Mouse (Mus musculus) kidney, embryonic 16.5 days (tissue): ENCODE measurements around the gene Col24a1. TPM values are rescaled to one million over a fixed set of nuclear protein-coding genes. Genes with fewer than 3 reads are reported as not detected.

Experiments
- ATAC-seq: fragments of 200-750 bp; cut with Nextera tagmentation; 2 replicates; pipeline ENCODE4 v1.8.0; 2017; ENCODE audit warnings: moderate TSS enrichment; ENCODE audit not compliant: low FRiP score, low TSS enrichment
- H3K27ac ChIP-seq: fragments of 300-500 bp; sonication (generic); 2 replicates; pipeline ENCODE4 v1.5.1; 2014; ENCODE audit warnings: low read length
- H3K27me3 ChIP-seq: fragments of 300-500 bp; sonication (generic); 2 replicates; pipeline ENCODE4 v1.6.1; 2014; ENCODE audit warnings: low read length, control low read depth, mixed read lengths; ENCODE audit not compliant: insufficient read depth
- H3K36me3 ChIP-seq: fragments of 300-500 bp; sonication (generic); 2 replicates; pipeline ENCODE4 v1.6.1; 2014; ENCODE audit warnings: low read length, control low read depth, mixed read lengths; ENCODE audit not compliant: insufficient read depth
- H3K4me1 ChIP-seq: fragments of 300-500 bp; sonication (generic); 2 replicates; pipeline ENCODE4 v1.6.1; 2014; ENCODE audit warnings: low read length, control low read depth, mixed read lengths; ENCODE audit not compliant: insufficient read depth
- H3K4me2 ChIP-seq: fragments of 300-500 bp; sonication (generic); replicated peaks from 2 replicates; pipeline ENCODE4 v1.6.1; 2014; ENCODE audit warnings: low read depth, low read length
- H3K4me3 ChIP-seq: fragments of 300-500 bp; sonication (generic); 2 replicates; pipeline ENCODE4 v1.5.1; 2014; ENCODE audit warnings: mild to moderate bottlenecking, low read length
- H3K9ac ChIP-seq: fragments of 300-500 bp; sonication (generic); replicated peaks from 2 replicates; pipeline ENCODE4 v1.6.1; 2014; ENCODE audit warnings: low read length
- H3K9me3 ChIP-seq: fragments of 300-500 bp; sonication (generic); 2 replicates; pipeline ENCODE4 v1.6.1; 2016; ENCODE audit warnings: low read length, control low read depth
- WGBS: fragments of 180-500 bp; shearing (Covaris S2); extraction: QIAGEN DNeasy Blood & Tissue Kit; methylation state at CpG from one replicate; pipeline ENCODE4 v1.1.7; 2014; 5-methylcytosine and 5-hydroxymethylcytosine counted together
- polyA plus RNA-seq: library from polyadenylated mRNA; unstranded; fragments of >200 nt; fragmentation: Nextera tagmentation; extraction: Ambion mirVana; gene quantifications from 2 replicates; pipeline ENCODE4 v1.2.1, GENCODE M21; 2015

Col24a1 gene
- polyA plus RNA-seq, 1 experiment from 2014 or later, result 1.8 TPM

DNA sequence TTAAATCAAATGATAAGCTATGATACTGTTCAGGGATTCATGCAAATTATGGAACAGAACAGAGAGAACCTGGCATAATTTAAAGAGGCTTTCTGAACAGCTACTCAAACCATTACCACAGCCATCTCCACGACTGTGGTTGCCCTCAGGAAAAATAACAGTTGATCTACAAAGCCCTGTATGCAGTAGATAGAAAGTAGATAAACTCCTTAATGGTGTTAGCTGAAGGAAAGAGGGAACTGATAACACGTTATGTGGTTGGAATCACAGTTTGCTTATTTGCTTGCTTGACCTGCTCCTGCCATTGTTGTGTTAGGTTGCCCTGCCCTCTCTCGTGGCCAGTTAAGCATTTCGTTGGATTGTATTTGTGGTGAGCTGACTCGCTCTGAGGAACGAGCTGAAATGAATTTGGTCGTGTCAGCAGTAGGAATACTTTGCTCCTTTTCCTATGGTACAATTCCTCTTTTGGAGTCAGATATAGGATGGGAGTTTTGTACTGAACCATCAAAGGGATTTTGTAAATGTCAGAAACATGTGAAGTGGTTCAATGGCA is 229.3 kb downstream of the Col24a1 start:
- H3K9me3 ChIP-seq, result no peaks in the 10 kb centered on the region
- H3K4me1 ChIP-seq, result no peaks in the 10 kb centered on the region
- H3K4me2 ChIP-seq, result no peak overlapping the region
- H3K9ac ChIP-seq, result no peak overlapping the region
- WGBS, result 48% methylated on average over 7 of the region's 7 CpGs
- no peak overlapping the region for H3K27ac ChIP-seq
- H3K27me3 ChIP-seq, result no peaks in the 10 kb centered on the region
- no peak for ATAC-seq
- no peaks in the 10 kb centered on the region for H3K36me3 ChIP-seq
- no peak overlapping the region for H3K4me3 ChIP-seq

DNA sequence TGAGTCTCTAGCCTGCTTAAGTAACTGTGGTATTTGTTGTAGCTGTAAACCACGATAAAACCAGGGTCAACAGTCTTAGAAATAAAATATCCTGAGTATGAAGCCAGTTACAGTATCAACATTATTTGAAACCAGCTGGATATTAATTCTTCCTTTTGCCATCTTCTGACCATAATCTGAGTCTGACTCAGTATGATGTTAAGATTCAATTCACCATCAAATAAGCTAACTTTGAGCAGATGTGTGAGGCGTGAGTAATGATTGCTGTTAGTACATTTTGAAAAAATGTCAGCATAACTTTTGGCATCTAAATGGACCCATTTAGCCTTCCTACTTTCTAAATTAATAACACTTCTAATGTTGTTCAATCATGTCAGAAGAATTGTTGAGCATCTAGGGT is 230.0 kb downstream of the Col24a1 start:
- 80% methylated on average over 2 of the region's 2 CpGs for WGBS

GRCm38 (mm10) chr3:145525266-145525665 is 233.0 kb downstream of the Col24a1 start:
- no peaks in the 10 kb centered on the region for H3K9me3 ChIP-seq
- H3K4me1 ChIP-seq, result no peaks in the 10 kb centered on the region
- no peak overlapping the region for H3K27ac ChIP-seq
- H3K4me3 ChIP-seq, result no peak overlapping the region
- H3K27me3 ChIP-seq, result no peaks in the 10 kb centered on the region
- no peak overlapping the region for H3K9ac ChIP-seq
- H3K4me2 ChIP-seq, result no peak overlapping the region
- WGBS, result 85% methylated on average over 4 of the region's 4 CpGs
- ATAC-seq, result no peak
- no peaks in the 10 kb centered on the region for H3K36me3 ChIP-seq

More for the DNA sequence above, 230.0 kb downstream of the Col24a1 start:
- Histone ChIP-seq H3K27ac (no peak overlapping the region), H3K4me1 (no peaks in the 10 kb centered on the region), H3K27me3 (no peaks in the 10 kb centered on the region), H3K4me2 (no peak overlapping the region), H3K9me3 (no peaks in the 10 kb centered on the region), H3K9ac (no peak overlapping the region), H3K36me3 (no peaks in the 10 kb centered on the region), H3K4me3 (no peak overlapping the region)
- ATAC-seq, result no peak

DNA sequence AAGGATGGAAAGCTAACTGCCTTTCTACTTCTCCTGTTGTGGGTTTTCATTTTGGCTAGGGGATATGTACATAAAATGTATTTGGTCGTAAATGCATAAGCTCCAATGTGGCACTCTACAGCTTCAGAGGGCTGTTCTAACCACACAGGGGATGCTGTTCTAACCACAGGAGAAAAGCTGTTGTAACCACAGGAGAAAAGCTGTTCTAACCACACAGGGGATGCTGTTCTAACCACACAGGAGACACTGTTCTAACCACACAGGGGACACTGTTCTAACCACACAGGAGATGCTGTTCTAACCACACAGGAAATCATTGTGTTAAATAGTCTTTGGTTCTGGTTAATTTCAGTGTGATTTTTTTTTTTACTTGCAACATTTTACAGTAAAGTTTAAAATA is 245.6 kb downstream of the Col24a1 start:
- no peaks in the 10 kb centered on the region for H3K9me3 ChIP-seq
- no peaks in the 10 kb centered on the region for H3K36me3 ChIP-seq
- no peaks in the 10 kb centered on the region for H3K27me3 ChIP-seq
- H3K4me1 ChIP-seq, result no peaks in the 10 kb centered on the region
- ATAC-seq, result no peak
- WGBS, result 93% methylated on average over 1 of the region's 1 CpGs
- H3K4me2 ChIP-seq, result no peak overlapping the region
- H3K27ac ChIP-seq, result no peak overlapping the region
- no peak overlapping the region for H3K9ac ChIP-seq
- no peak overlapping the region for H3K4me3 ChIP-seq

GRCm38 (mm10) chr3:145548441-145549415 is 256.5 kb downstream of the Col24a1 start:
- Histone ChIP-seq H3K36me3 (no peaks in the 10 kb centered on the region), H3K4me1 (no peaks in the 10 kb centered on the region), H3K9me3 (no peaks in the 10 kb centered on the region), H3K27ac (no peak overlapping the region), H3K4me2 (no peak overlapping the region), H3K4me3 (no peak overlapping the region), H3K9ac (no peak overlapping the region), H3K27me3 (no peaks in the 10 kb centered on the region)
- no peak for ATAC-seq
- 72% methylated on average over 10 of the region's 10 CpGs for WGBS

GRCm38 (mm10) chr3:145550216-145550615 is 257.9 kb downstream of the Col24a1 start:
- Histone ChIP-seq H3K4me2 (no peak overlapping the region), H3K36me3 (no peaks in the 10 kb centered on the region), H3K9me3 (no peaks in the 10 kb centered on the region), H3K9ac (no peak overlapping the region), H3K27ac (no peak overlapping the region), H3K4me3 (no peak overlapping the region), H3K4me1 (no peaks in the 10 kb centered on the region), H3K27me3 (no peaks in the 10 kb centered on the region)
- ATAC-seq, result no peak
- 71% methylated on average over 3 of the region's 3 CpGs for WGBS

GRCm38 (mm10) chr3:145554388-145554787 is 262.1 kb downstream of the Col24a1 start:
- 79% methylated on average over 2 of the region's 2 CpGs for WGBS
- Histone ChIP-seq H3K4me3 (no peak overlapping the region), H3K27ac (no peak overlapping the region), H3K27me3 (no peaks in the 10 kb centered on the region), H3K4me2 (no peak overlapping the region), H3K36me3 (no peaks in the 10 kb centered on the region), H3K4me1 (no peaks in the 10 kb centered on the region), H3K9me3 (no peaks in the 10 kb centered on the region), H3K9ac (no peak overlapping the region)
- ATAC-seq, result no peak

DNA sequence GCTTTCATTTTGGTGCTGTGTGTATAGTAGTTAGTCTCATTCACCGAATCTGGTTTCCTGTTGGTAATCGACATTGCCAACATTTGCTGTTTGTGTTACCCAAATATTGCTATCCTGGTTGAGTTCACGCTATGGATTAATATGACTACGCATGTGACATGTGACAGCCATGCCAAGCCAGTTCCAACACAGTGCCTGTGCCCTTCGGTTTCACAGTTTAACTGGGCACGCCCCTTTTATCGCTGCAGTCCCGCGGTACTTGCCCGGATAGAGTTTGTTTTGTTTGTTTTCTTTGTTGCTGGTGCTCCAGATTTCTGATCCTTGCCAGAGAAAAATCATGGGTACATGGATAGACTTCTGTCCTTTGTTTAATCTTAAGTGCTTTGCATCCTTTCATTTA is 263.9 kb downstream of the Col24a1 start:
- Histone ChIP-seq H3K27ac (no peak overlapping the region), H3K4me3 (no peak overlapping the region), H3K27me3 (no peaks in the 10 kb centered on the region), H3K4me2 (no peak overlapping the region), H3K4me1 (no peaks in the 10 kb centered on the region), H3K9ac (no peak overlapping the region), H3K36me3 (no peaks in the 10 kb centered on the region), H3K9me3 (no peaks in the 10 kb centered on the region)
- no peak for ATAC-seq
- 93% methylated on average over 10 of the region's 10 CpGs for WGBS

DNA sequence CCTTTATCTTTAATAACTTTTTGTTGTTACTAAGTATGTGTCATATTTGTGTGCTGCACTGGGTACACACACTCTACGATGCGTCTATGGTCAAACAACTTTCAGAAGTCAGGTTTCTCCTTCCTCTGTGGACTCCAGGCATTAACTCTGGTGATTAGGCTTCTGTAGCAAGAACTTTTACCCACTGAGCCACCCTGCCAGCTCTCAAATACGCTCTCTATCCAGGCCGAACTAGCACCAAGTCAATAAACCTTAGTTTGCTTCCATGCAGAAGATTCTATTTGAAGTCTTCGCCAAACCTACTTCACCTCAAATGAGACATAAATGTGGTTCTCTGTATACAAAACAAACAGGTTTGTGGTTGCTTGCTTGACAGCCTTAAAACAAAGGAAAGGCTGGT is 267.4 kb downstream of the Col24a1 start:
- Histone ChIP-seq H3K27me3 (no peaks in the 10 kb centered on the region), H3K36me3 (no peaks in the 10 kb centered on the region), H3K9ac (no peak overlapping the region), H3K4me2 (no peak overlapping the region), H3K4me3 (no peak overlapping the region), H3K4me1 (no peaks in the 10 kb centered on the region), H3K9me3 (peaks cover 14% of the 10 kb centered on the region), H3K27ac (no peak overlapping the region)
- no peak for ATAC-seq
- 90% methylated on average over 5 of the region's 5 CpGs for WGBS

DNA sequence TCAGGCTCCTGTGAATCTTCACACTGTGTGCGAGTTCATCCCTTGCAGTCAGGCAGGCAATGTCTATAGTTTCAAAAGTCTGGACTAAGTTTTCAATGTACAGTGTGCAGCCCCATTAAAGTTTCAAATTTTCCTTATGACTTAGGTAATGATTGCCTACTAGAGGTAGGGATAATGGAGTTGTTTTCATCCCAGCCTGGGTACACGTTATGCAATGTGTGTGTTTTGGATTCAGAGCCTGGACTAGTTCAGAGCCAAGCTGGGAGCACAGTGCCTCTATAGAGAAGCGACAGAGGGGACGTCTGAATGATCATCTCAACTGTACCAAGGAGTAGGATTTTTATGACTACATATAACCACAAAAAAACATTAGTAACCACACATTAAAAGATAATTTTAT is 267.8 kb downstream of the Col24a1 start:
- WGBS, result 80% methylated on average over 4 of the region's 4 CpGs
- Histone ChIP-seq H3K27me3 (no peaks in the 10 kb centered on the region), H3K4me1 (no peaks in the 10 kb centered on the region), H3K27ac (no peak overlapping the region), H3K9me3 (peaks cover 14% of the 10 kb centered on the region), H3K36me3 (no peaks in the 10 kb centered on the region), H3K4me3 (no peak overlapping the region), H3K9ac (no peak overlapping the region), H3K4me2 (no peak overlapping the region)
- no peak for ATAC-seq
